In genomic region chr15:28398472-28398871, GRCm38 (mm10) we compare ENCODE assay signal across 16 mouse cellular contexts.
DNase-seq lines count a peak whose midpoint lies in the region; ATAC-seq lines count a peak whose summit lies in the region.
"Had no signal": no experiment of that assay in that cellular context is flagged by ENCODE, and none has a peak within 500 bp of the region (broad histone marks: within the 10 kb centered on the region; RNA-seq: fewer than 3 reads in every experiment).

No protein-coding gene starts in this region.

- WGBS in forebrain, embryonic 13.5 days, result 68% methylated on average over 1 of the region's 1 CpGs
- WGBS in forebrain, embryonic 12.5 days, result 81% methylated on average over 1 of the region's 1 CpGs
- 71% methylated on average over 1 of the region's 1 CpGs for WGBS in hindbrain, embryonic 11.5 days
- WGBS in hindbrain, embryonic 12.5 days, result 57% methylated on average over 1 of the region's 1 CpGs
- 65% methylated on average over 1 of the region's 1 CpGs for WGBS in neural tube, embryonic 12.5 days

- peak; percentile 54 for ATAC-seq in forebrain, embryonic 13.5 days
- ATAC-seq in forebrain, embryonic 12.5 days (ENCODE audit: low FRiP score), result no peak
- no peak for ATAC-seq in hindbrain, embryonic 11.5 days (ENCODE audit: low FRiP score)
- ATAC-seq in hindbrain, embryonic 12.5 days (ENCODE audit: low FRiP score), result no peak
- 0 out of 2 replicates have a peak, but pooled peaks have one; percentile 35 for ATAC-seq in neural tube, embryonic 12.5 days (ENCODE audit: low FRiP score, low read depth)
- ATAC-seq: hindbrain, embryonic 16.5 days had no signal

- no peaks in the 10 kb centered on the region for H3K36me3 ChIP-seq in forebrain, embryonic 13.5 days (ENCODE audit: poor library complexity, severe bottlenecking)
- no peaks in the 10 kb centered on the region for H3K36me3 ChIP-seq in forebrain, embryonic 12.5 days (replicated peaks)
- no peaks in the 10 kb centered on the region for H3K36me3 ChIP-seq in hindbrain, embryonic 11.5 days (ENCODE audit: control insufficient read depth, insufficient read depth, low read length)
- H3K36me3 ChIP-seq in hindbrain, embryonic 12.5 days, result no peaks in the 10 kb centered on the region
- H3K36me3 ChIP-seq in neural tube, embryonic 12.5 days, result no peaks in the 10 kb centered on the region
- H3K36me3 ChIP-seq: heart, embryonic 10.5 days had no signal

- no peaks in the 10 kb centered on the region for H3K27me3 ChIP-seq in forebrain, embryonic 13.5 days
- H3K27me3 ChIP-seq in forebrain, embryonic 12.5 days, result no peaks in the 10 kb centered on the region
- H3K27me3 ChIP-seq in hindbrain, embryonic 11.5 days (ENCODE audit: control insufficient read depth, insufficient read depth, low read length), result no peaks in the 10 kb centered on the region
- H3K27me3 ChIP-seq in hindbrain, embryonic 12.5 days, result no peaks in the 10 kb centered on the region
- H3K27me3 ChIP-seq in neural tube, embryonic 12.5 days (replicated peaks), result no peaks in the 10 kb centered on the region

- no peaks in the 10 kb centered on the region for H3K9me3 ChIP-seq in forebrain, embryonic 13.5 days (replicated peaks)
- H3K9me3 ChIP-seq in forebrain, embryonic 12.5 days, result no peaks in the 10 kb centered on the region
- no peaks in the 10 kb centered on the region for H3K9me3 ChIP-seq in hindbrain, embryonic 11.5 days (ENCODE audit: control insufficient read depth, low read length)
- no peaks in the 10 kb centered on the region for H3K9me3 ChIP-seq in hindbrain, embryonic 12.5 days (replicated peaks)
- no peaks in the 10 kb centered on the region for H3K9me3 ChIP-seq in neural tube, embryonic 12.5 days
- H3K9me3 ChIP-seq: heart, embryonic 10.5 days had no signal

- no peak overlapping the region for H3K4me2 ChIP-seq in forebrain, embryonic 13.5 days
- H3K4me2 ChIP-seq in forebrain, embryonic 12.5 days, result no peak overlapping the region
- no peak overlapping the region for H3K4me2 ChIP-seq in hindbrain, embryonic 11.5 days (replicated peaks; ENCODE audit: low read depth, low read length)
- H3K4me2 ChIP-seq in hindbrain, embryonic 12.5 days (replicated peaks), result no peak overlapping the region
- H3K4me2 ChIP-seq in neural tube, embryonic 12.5 days (replicated peaks), result no peak overlapping the region

- no peak overlapping the region for H3K4me3 ChIP-seq in forebrain, embryonic 13.5 days
- H3K4me3 ChIP-seq in forebrain, embryonic 12.5 days (replicated peaks), result no peak overlapping the region
- no peak overlapping the region for H3K4me3 ChIP-seq in hindbrain, embryonic 11.5 days (ENCODE audit: low read depth, low read length)
- H3K4me3 ChIP-seq in hindbrain, embryonic 12.5 days, result no peak overlapping the region
- no peak overlapping the region for H3K4me3 ChIP-seq in neural tube, embryonic 12.5 days
- H3K4me3 ChIP-seq: heart, embryonic 10.5 days had no signal

- peaks cover 11% of the 10 kb centered on the region; the same call in 1 of the 2 replicates for H3K4me1 ChIP-seq in forebrain, embryonic 13.5 days
- H3K4me1 ChIP-seq in forebrain, embryonic 12.5 days, result peaks cover 11% of the 10 kb centered on the region
- H3K4me1 ChIP-seq in hindbrain, embryonic 11.5 days (replicated peaks; ENCODE audit: control insufficient read depth, insufficient read depth, low read length), result no peaks in the 10 kb centered on the region
- H3K4me1 ChIP-seq in hindbrain, embryonic 12.5 days, result peaks cover 9% of the 10 kb centered on the region
- H3K4me1 ChIP-seq in neural tube, embryonic 12.5 days, result no peaks in the 10 kb centered on the region; the same call in 1 of the 2 replicates
- H3K4me1 ChIP-seq: heart, embryonic 10.5 days had no signal

- DNase-seq in hindbrain, embryonic 11.5 days (ENCODE audit: low spot score), result peak; percentile 9
- DNase-seq in neural tube, embryonic 10.5 days (ENCODE audit: extremely low spot score, low spot score), result no peak
- no peak for DNase-seq in adipocyte (ENCODE audit: low spot score)
- DNase-seq: adrenal gland, adult 8-10 months; adrenal gland, postnatal 36 days; cerebellum, adult 2 months; cerebellum, postnatal 10 days; heart, adult 18-20 months; heart, postnatal 10 days; kidney, adult 11 months had no signal

- H3K9ac ChIP-seq in forebrain, embryonic 13.5 days, result no peak overlapping the region
- H3K9ac ChIP-seq in forebrain, embryonic 12.5 days, result no peak overlapping the region
- H3K9ac ChIP-seq in hindbrain, embryonic 11.5 days (ENCODE audit: low read depth, low read length), result no peak overlapping the region
- H3K9ac ChIP-seq in hindbrain, embryonic 12.5 days, result no peak overlapping the region
- no peak overlapping the region for H3K9ac ChIP-seq in neural tube, embryonic 12.5 days

- no peak overlapping the region for H3K27ac ChIP-seq in forebrain, embryonic 13.5 days
- H3K27ac ChIP-seq in forebrain, embryonic 12.5 days, result no peak overlapping the region
- no peak overlapping the region for H3K27ac ChIP-seq in hindbrain, embryonic 11.5 days (ENCODE audit: low read depth, low read length)
- H3K27ac ChIP-seq in hindbrain, embryonic 12.5 days, result no peak overlapping the region
- H3K27ac ChIP-seq in neural tube, embryonic 12.5 days, result no peak overlapping the region
- H3K27ac ChIP-seq: heart, embryonic 10.5 days had no signal

Comparison
In these comparisons a context has a peak if more than half of its experiments do, and no peak if none do; other contexts are left out.
1. ATAC-seq: peak in forebrain, embryonic 13.5 days (single experiment) and neural tube, embryonic 12.5 days (single experiment); none in forebrain, embryonic 12.5 days (single experiment), hindbrain, embryonic 11.5 days (single experiment) and hindbrain, embryonic 12.5 days (single experiment).